Mouse (Mus musculus): Measurements from ENCODE around the gene Abcc3. TPM values are rescaled to one million over a fixed set of nuclear protein-coding genes. Genes with fewer than 3 reads are reported as not detected.

Gene Abcc3
- polyA plus RNA-seq, 1 experiment, result 43.8 TPM

- no peaks in the 10 kb centered on the region for H3K4me1 ChIP-seq (ENCODE audit: control insufficient read depth, insufficient read depth, low read length)
- H3K27ac ChIP-seq (ENCODE audit: insufficient read depth, low read depth, low read length), result no peak overlapping the region
- TF ChIP-seq POLR2A (IDR thresholded peaks at IDR 0.05; ENCODE audit: low read depth, low read length) (no peak), CTCF (conservative IDR thresholded peaks at IDR 0.05; ENCODE audit: insufficient read depth, insufficient read length, low read depth, low read length) (no peak)
- DNase-seq, result no peak
- no peaks in the 10 kb centered on the region for H3K27me3 ChIP-seq (replicated peaks; ENCODE audit: control insufficient read depth, insufficient read depth, low read length)
- 86% methylated on average over 13 of the region's 13 CpGs for whole genome bisulfite sequencing
- H3K4me3 ChIP-seq (ENCODE audit: insufficient read depth, low read depth, low read length), result no peak overlapping the region
- H3K36me3 ChIP-seq (ENCODE audit: control insufficient read depth, insufficient read depth, low read length), result no peaks in the 10 kb centered on the region
These were observed 18.4 kb downstream of the Abcc3 start for GRCm38 (mm10) chr11:94374276-94374948.

GRCm38 (mm10) chr11:94370809-94371208, 22.0 kb downstream of the Abcc3 start:
- 26% methylated on average over 5 of the region's 5 CpGs for WGBS
- TF ChIP-seq POLR2A (IDR thresholded peaks at IDR 0.05; ENCODE audit: low read depth, low read length) (no peak), CTCF (conservative IDR thresholded peaks at IDR 0.05; ENCODE audit: insufficient read depth, insufficient read length, low read depth, low read length) (no peak)
- Histone ChIP-seq H3K36me3 (ENCODE audit: control insufficient read depth, insufficient read depth, low read length) (no peaks in the 10 kb centered on the region), H3K4me1 (ENCODE audit: control insufficient read depth, insufficient read depth, low read length) (no peaks in the 10 kb centered on the region), H3K27ac (ENCODE audit: insufficient read depth, low read depth, low read length) (no peak overlapping the region), H3K4me3 (ENCODE audit: insufficient read depth, low read depth, low read length) (no peak overlapping the region), H3K27me3 (replicated peaks; ENCODE audit: control insufficient read depth, insufficient read depth, low read length) (no peaks in the 10 kb centered on the region)
- DNase-seq, result peak; percentile 27

GRCm38 (mm10) chr11:94369981-94370380, 22.8 kb downstream of the Abcc3 start:
- WGBS, result 79% methylated on average over 6 of the region's 6 CpGs
- no peak for TF ChIP-seq CTCF (conservative IDR thresholded peaks at IDR 0.05; ENCODE audit: insufficient read depth, insufficient read length, low read depth, low read length)
- no peak for TF ChIP-seq POLR2A (IDR thresholded peaks at IDR 0.05; ENCODE audit: low read depth, low read length)
- Histone ChIP-seq H3K27ac (ENCODE audit: insufficient read depth, low read depth, low read length) (no peak overlapping the region), H3K36me3 (ENCODE audit: control insufficient read depth, insufficient read depth, low read length) (no peaks in the 10 kb centered on the region), H3K4me1 (ENCODE audit: control insufficient read depth, insufficient read depth, low read length) (no peaks in the 10 kb centered on the region), H3K27me3 (replicated peaks; ENCODE audit: control insufficient read depth, insufficient read depth, low read length) (no peaks in the 10 kb centered on the region), H3K4me3 (ENCODE audit: insufficient read depth, low read depth, low read length) (no peak overlapping the region)
- no peak for DNase-seq

GRCm38 (mm10) chr11:94365340-94365739, 27.5 kb downstream of the Abcc3 start:
- Histone ChIP-seq H3K4me1 (ENCODE audit: control insufficient read depth, insufficient read depth, low read length) (no peaks in the 10 kb centered on the region), H3K4me3 (ENCODE audit: insufficient read depth, low read depth, low read length) (no peak overlapping the region), H3K27ac (ENCODE audit: insufficient read depth, low read depth, low read length) (no peak overlapping the region), H3K27me3 (replicated peaks; ENCODE audit: control insufficient read depth, insufficient read depth, low read length) (no peaks in the 10 kb centered on the region), H3K36me3 (ENCODE audit: control insufficient read depth, insufficient read depth, low read length) (no peaks in the 10 kb centered on the region)
- peak; percentile 46 for DNase-seq
- 40% methylated on average over 3 of the region's 3 CpGs for WGBS
- TF ChIP-seq CTCF (conservative IDR thresholded peaks at IDR 0.05; ENCODE audit: insufficient read depth, insufficient read length, low read depth, low read length) (no peak), POLR2A (IDR thresholded peaks at IDR 0.05; ENCODE audit: low read depth, low read length) (no peak)

GRCm38 (mm10) chr11:94363690-94364089, 29.1 kb downstream of the Abcc3 start:
- no peak for TF ChIP-seq POLR2A (IDR thresholded peaks at IDR 0.05; ENCODE audit: low read depth, low read length)
- H3K4me3 ChIP-seq (ENCODE audit: insufficient read depth, low read depth, low read length), result no peak overlapping the region
- no peak for DNase-seq
- no peak overlapping the region for H3K27ac ChIP-seq (ENCODE audit: insufficient read depth, low read depth, low read length)
- H3K4me1 ChIP-seq (ENCODE audit: control insufficient read depth, insufficient read depth, low read length), result no peaks in the 10 kb centered on the region
- no peaks in the 10 kb centered on the region for H3K27me3 ChIP-seq (replicated peaks; ENCODE audit: control insufficient read depth, insufficient read depth, low read length)
- WGBS, result 78% methylated on average over 7 of the region's 7 CpGs
- no peaks in the 10 kb centered on the region for H3K36me3 ChIP-seq (ENCODE audit: control insufficient read depth, insufficient read depth, low read length)

GRCm38 (mm10) chr11:94362101-94362500, 30.7 kb downstream of the Abcc3 start:
- H3K4me3 ChIP-seq (ENCODE audit: insufficient read depth, low read depth, low read length), result no peak overlapping the region
- no peak for DNase-seq
- H3K36me3 ChIP-seq (ENCODE audit: control insufficient read depth, insufficient read depth, low read length), result no peaks in the 10 kb centered on the region
- H3K27me3 ChIP-seq (replicated peaks; ENCODE audit: control insufficient read depth, insufficient read depth, low read length), result no peaks in the 10 kb centered on the region
- no peaks in the 10 kb centered on the region for H3K4me1 ChIP-seq (ENCODE audit: control insufficient read depth, insufficient read depth, low read length)
- TF ChIP-seq CTCF (conservative IDR thresholded peaks at IDR 0.05; ENCODE audit: insufficient read depth, insufficient read length, low read depth, low read length), result no peak
- no peak for TF ChIP-seq POLR2A (IDR thresholded peaks at IDR 0.05; ENCODE audit: low read depth, low read length)
- 91% methylated on average over 5 of the region's 5 CpGs for WGBS
- no peak overlapping the region for H3K27ac ChIP-seq (ENCODE audit: insufficient read depth, low read depth, low read length)

- 95% methylated on average over 14 of the region's 14 CpGs for WGBS
- DNase-seq, result no peak
- no peaks in the 10 kb centered on the region for H3K27me3 ChIP-seq (replicated peaks; ENCODE audit: control insufficient read depth, insufficient read depth, low read length)
- H3K36me3 ChIP-seq (ENCODE audit: control insufficient read depth, insufficient read depth, low read length), result no peaks in the 10 kb centered on the region
- no peak overlapping the region for H3K4me3 ChIP-seq (ENCODE audit: insufficient read depth, low read depth, low read length)
- H3K27ac ChIP-seq (ENCODE audit: insufficient read depth, low read depth, low read length), result no peak overlapping the region
- no peak for TF ChIP-seq POLR2A (IDR thresholded peaks at IDR 0.05; ENCODE audit: low read depth, low read length)
- no peak for TF ChIP-seq CTCF (conservative IDR thresholded peaks at IDR 0.05; ENCODE audit: insufficient read depth, insufficient read length, low read depth, low read length)
- H3K4me1 ChIP-seq (ENCODE audit: control insufficient read depth, insufficient read depth, low read length), result no peaks in the 10 kb centered on the region
These were observed 31.5 kb downstream of the Abcc3 start for GRCm38 (mm10) chr11:94361166-94361870.

All from kidney, adult 2 months (tissue).